Mouse (Mus musculus): ENCODE data around the gene Slc13a5. TPM values are rescaled to one million over a fixed set of nuclear protein-coding genes. Genes with fewer than 3 reads are reported as not detected.

The Slc13a5 gene
- total RNA-seq, 2 experiments from 2014 or later: 9.9 to 12.2 TPM

DNA sequence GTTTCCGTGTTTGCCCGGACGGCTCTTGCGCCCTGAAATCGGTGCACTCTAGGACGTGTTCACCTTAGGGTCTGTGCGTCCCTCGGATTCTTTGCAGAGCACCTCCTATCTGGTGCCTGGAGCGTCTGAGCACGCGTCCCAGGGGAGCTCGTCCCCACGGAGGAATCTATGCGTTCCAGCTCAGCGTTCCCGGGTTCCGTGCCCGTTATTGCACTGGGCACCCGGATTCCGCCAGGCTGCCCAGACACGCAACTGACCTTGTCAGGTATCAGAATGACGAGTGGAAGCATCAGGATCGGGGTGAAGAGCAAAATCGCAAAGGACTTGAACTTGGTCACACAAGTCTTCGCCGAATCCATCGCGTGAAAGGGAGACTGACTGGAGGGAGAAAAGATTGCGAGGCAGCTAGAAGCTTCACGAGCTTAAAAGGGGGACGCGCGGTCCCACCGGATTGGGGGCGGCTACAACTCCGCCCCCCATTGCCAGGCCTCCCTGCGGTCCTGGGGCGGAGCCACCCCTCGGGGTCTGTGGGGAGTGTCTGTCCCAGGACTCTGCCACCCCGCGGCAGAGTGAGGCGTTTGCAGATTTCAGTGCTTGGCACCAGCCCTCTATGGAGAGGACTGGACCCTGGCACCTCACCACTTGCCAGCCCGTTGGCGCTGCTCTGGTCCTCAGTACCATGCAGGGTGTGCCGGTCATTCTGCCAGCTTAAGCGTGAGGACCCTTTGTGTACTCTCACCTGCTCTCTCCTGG is 639 bp downstream of the Slc13a5 start:
- DNase-seq (ENCODE audit: extremely low spot score in 1 of 2, low spot score in 1 of 2): peak; percentile 39 to 42

DNA sequence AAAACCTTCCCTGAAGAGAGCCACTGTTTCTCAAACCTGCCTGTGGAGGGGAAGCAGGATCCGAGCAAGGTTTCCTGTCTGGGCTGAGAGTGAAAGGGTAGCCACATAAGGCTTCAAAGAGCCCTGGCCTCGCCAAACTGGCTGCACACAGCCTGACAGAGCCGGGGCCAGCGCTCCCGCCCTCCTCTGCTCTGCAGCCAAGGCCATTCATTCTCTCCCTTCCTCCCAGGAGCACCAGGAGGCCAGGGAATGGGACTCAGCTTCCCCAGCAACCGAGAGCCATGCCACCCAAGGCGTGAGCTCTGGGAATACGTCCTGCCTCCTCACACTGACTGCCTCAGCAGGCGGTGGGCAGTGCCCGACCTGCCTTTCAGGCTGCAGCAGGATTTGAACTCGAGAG is 1.5 kb downstream of the Slc13a5 start:
- peak in 1 of 2 experiments; percentile 20 for DNase-seq (ENCODE audit: extremely low spot score in 1 of 2, low spot score in 1 of 2)

DNA sequence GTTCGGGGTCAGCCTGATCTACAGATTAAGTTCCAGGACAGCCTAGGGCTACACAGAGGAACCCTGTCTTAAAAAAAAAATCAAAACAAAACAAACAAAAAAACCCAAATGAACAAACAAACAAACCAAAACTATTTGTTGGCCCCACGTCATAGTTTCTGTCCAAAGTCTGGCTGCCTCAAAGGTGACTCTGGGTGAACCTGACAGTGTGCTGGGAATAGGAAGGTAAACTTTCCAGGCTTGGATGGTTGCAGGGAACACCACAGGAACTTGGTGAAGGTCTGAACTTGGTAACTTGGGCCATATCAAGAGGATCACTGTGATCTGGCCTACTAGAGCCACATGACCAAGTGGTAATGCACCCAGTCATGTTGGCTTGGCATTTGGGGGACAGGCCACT is 10.6 kb downstream of the Slc13a5 start:
- no peak for DNase-seq (ENCODE audit: extremely low spot score in 1 of 2, low spot score in 1 of 2)

DNA sequence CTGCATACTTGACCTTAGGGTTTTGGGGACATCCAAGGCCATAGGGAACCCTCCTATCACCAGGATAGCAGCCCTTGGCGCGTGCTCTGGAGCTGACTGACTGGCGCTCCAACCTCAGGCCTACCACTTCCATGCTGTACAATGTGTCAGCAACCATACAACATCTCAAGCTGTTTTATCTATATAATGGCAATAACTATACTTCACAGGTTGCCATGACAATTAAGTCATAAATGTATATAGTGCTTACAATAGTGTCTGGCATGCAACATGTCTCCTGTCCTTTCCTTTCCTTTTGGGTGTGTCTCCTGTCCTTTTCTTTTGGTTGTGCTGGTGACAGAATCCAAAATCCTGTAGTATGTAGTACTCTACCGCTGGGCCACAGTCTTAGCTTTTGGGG is 11.4 kb downstream of the Slc13a5 start:
- no peak for DNase-seq (ENCODE audit: extremely low spot score in 1 of 2, low spot score in 1 of 2)

DNA sequence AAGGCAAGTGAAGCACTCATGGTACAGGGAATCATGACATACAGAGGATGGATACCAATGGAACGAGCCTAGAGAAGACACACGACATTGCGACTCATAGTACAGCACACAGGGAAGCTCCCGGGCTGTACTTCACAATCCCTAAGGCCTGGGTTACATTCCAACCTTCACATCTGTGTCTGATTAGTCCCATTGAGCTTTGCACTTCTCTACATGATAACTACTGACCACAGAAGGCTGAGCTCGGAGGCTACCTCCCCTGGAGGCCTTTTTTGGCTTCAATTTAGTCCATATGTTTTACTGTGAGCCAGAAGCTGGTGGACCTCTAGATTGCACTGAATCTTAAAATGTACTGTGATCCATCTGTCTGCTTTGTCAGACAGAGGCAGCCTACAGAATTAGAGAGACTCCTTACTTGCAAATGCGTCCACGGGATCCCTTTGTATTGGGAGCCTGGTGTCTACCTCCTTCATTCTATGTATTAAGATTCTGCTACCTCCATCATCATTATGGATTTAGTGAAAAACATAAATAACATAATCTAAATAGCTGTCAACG is 21.7 kb downstream of the Slc13a5 start:
- no peak for DNase-seq (ENCODE audit: extremely low spot score in 1 of 2, low spot score in 1 of 2)

DNA sequence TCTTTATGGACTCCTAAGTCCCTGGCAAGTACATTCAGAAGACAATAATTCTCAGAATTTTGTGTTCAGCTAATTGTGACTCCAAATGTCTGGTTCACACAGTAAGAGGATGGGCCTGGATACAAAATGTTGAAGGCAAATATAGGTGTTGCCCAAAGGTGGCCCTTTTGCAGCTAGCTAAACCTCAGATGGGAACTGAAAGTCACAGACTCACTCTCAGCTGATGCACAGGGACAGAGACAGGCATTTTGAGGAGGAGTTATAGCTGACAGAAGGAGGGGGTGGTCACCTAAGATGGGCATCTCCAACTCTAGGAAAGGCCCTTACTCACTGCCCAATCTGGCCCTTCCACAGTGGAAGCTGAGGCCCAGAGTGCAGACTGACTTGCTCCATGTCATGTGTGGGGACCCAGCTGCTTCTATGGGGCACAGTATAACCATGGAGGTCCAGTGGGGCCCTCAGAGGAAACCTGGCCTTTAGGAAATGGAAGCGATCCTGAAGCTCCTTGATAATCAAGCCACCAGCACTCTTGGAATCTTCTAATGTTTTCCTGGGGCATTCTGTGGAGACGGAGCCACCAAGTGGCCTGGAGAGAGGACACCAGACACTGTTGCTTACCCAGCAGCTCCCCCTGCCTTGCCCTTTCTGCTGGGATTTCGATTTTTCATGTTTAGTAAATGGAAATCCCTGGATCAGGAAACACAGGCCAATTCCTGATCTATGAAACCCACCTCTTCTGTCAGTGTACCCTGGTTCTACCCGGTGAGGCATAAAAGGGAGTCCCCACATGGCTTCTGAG is 26.8 kb downstream of the Slc13a5 start:
- DNase-seq (ENCODE audit: extremely low spot score in 1 of 2, low spot score in 1 of 2): no peak

DNA sequence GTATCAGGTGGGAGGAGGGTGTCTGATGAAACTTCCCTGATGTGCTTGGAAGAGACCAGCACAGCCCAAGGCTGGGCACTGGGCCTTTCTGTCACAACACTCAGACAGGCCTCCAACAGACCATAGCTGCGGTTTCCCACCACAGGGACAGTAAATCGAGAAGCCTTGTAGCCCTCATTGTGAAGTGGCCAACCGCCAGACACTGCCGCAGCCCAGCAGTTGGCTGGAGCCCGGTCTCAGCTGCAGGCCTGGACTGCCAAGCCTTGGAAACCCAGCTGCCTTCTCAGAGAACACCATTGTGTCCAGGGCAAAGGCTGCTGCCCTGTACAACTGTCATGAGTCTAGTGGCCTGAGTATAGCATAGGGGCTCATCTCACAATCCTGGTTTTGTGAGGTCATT is 33.0 kb downstream of the Slc13a5 start:
- peak in 1 of 2 experiments; percentile 24 for DNase-seq (ENCODE audit: extremely low spot score in 1 of 2, low spot score in 1 of 2)

DNA sequence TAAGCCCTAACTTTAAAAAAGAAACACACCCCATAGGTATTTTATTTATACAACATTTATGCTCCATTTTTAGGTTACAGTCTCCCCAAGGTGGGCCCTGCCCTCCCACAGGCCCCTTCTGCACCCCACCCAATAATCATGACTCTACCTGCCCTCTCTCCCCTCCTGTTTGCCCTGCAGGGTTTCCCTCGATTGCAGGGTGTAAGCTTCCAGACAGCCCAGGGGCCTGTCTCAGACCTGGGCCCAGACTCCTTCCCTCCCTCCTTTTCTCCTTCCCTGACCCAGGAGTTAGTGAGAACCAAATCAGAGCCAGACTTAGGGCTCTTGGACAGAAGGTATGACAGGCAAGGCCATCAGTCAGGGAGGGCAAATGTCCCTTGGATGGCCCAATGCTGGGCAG is 34.0 kb downstream of the Slc13a5 start:
- no peak for DNase-seq (ENCODE audit: extremely low spot score in 1 of 2, low spot score in 1 of 2)

DNA sequence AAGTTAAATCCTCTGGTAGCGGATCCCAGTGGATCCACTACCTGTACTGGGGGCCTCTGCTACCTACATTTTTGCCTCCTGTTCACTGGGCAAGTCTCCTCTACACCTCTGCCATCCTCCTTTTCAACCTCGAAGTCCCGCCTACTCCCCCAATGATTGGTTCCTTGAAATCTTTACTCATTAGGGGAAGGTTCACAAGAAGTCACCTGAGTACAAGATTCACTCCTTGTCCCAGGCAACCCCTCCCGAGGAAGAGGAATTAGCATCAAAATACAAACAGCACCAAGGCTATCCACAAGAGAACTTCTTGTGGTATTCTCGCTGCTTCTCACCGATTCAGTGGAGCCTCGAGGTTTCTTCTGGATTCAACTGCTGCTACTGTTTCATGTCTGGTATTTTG is 35.0 kb downstream of the Slc13a5 start:
- no peak for DNase-seq (ENCODE audit: extremely low spot score in 1 of 2, low spot score in 1 of 2)

DNA sequence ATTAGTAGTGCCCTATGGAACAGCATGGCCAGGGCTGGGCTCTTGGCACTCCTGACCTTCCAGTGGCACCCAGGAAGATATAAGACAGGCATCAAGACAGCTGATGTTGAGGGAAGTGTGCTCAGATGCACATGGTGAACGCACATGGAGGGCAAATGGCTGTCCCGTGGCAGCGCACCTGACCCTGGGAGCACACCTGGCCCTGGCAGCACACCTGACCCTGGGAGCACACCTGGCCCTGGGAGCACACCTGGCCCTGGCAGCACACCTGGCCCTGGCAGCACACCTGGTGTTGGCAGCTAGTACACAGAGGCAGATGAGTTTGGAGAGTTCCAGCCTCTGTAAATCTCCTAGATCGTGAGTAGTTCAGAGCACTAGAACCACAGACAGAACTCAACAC is 38.5 kb downstream of the Slc13a5 start:
- DNase-seq (ENCODE audit: extremely low spot score in 1 of 2, low spot score in 1 of 2): no peak

DNA sequence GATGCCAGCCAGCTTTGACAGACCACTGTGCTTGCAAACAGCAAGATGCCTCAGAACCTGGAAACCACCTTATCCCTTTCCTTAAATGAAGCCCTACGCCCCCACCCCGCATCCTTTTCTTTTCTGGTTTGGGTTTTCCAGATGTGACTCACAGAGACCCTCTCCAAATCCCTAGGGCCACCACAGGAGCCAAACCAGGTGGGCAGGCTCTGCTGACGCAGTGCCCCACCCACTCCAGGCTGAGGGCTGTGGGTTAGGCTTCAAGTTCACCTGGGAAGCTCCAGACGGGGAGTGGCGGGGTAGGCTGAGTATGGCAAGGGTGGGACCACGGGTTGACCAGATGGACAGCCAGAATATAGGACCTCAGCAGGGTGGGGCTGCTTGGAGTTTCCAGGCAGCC is 40.1 kb downstream of the Slc13a5 start:
- DNase-seq (ENCODE audit: extremely low spot score in 1 of 2, low spot score in 1 of 2): no peak

DNA sequence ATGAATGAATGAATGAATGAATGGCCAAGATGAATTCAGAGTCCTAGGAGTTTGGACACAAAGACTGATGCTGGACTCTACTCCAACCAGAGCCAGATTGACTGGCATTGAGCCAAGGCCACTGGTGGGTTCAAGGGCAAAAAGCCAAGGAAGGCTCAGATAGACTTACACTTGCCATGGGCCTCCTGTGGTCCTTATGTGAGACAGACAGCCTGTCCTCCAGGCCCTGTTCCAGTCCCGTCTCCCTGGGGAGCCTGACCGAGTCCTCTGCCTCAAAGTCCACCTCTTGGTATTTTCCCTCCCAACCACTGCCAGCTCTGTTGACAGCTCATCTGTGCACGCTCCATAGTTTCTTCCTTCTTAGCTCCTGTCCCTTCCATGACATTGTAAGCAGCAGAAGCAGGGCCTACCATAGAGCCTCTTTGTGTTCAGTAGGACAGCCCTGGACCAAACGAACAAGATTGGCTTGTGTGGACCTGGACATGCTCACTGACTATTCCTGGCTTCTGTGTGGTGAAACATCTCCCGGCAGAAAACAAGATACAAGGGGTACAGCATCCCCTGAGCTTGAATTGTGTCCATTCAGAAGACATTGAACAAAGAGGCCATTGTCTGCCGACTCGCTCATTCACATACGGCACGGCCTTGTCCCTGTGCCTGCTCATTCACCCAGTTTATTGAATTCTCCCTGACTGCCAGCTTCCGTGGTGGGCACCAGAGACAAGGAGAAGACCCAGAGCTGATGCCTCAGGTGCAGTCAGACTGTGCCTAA is 40.8 kb downstream of the Slc13a5 start:
- no peak for DNase-seq (ENCODE audit: extremely low spot score in 1 of 2, low spot score in 1 of 2)

DNA sequence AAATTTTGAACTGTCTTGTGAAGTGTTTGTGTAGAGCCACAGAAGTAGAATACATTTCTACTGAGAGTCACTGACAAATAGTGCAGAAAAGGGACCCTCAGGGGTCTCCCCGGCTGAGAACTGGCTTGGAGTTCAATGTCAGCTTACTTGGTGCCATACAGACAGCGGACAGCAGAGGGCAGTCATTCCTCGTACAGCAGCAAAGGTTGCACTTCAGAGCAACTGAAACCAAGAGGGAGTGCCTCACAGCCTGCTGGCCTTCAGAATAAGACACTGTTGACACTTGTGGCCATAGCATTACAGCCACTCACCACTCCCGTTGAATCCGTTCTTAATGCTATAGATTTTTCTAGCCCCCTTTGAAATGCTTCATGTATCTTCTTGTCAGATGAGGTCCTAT is 42.2 kb downstream of the Slc13a5 start:
- DNase-seq (ENCODE audit: extremely low spot score in 1 of 2, low spot score in 1 of 2): peak; percentile 78 to 95

DNA sequence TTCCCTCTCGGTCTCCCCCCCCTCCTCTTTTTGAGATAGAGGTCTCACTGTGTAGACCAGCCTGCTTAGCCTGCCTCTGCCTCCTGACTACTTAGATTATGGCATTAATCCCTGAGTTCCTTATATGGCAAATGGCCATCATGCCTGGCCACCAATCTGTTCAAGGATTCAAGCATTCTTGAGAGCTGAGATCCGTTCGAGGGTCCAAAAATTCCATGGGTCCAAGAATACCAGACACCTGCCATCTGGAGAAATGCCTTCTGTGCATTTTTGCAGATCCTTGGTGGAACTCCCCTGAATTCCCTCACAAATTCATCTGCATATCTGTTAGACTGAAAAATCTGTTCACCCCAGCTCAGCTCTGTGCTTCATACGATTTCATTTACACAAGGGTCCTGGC is 43.6 kb downstream of the Slc13a5 start:
- DNase-seq (ENCODE audit: extremely low spot score in 1 of 2, low spot score in 1 of 2): no peak

DNA sequence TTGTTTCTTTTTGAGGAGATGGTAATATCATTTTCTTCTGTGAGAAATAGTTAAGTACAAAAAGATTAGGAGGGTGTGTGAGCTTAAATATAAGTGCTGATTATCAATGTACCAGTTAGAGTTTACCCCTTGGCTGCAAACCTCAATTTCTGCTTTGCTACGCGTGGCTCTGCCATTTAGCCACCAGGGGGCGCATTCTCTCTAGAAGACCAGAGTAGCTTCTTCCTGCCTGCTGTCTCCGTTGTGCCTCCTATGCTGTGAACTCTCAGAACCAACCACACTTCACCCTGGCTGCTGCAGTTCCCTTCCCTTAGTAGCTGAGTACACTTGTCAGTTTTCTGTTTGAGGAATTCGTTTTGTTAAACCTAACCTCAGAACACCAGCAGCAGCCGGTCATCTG is 45.7 kb downstream of the Slc13a5 start:
- DNase-seq (ENCODE audit: extremely low spot score in 1 of 2, low spot score in 1 of 2): peak; percentile 46 to 76

DNA sequence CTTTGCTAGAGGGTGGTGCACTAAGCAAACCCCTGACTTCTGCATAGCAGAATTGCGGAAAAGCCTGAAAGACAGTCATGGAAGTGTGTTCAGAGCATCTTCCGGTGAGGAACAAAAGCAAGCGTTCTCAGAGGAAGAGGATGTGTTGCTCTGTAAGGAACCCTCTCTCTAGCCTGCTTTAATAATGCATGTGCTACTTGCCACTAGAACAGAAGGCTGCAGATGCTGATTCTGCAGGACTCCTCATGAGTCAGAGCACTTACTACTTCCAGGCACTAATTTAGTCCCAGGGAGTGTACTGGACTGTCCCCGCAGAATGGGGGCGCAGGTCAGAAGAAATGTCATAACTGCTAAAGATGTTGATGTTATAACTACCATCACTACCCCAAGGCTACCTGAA is 49.9 kb downstream of the Slc13a5 start:
- DNase-seq (ENCODE audit: extremely low spot score in 1 of 2, low spot score in 1 of 2): no peak

DNA sequence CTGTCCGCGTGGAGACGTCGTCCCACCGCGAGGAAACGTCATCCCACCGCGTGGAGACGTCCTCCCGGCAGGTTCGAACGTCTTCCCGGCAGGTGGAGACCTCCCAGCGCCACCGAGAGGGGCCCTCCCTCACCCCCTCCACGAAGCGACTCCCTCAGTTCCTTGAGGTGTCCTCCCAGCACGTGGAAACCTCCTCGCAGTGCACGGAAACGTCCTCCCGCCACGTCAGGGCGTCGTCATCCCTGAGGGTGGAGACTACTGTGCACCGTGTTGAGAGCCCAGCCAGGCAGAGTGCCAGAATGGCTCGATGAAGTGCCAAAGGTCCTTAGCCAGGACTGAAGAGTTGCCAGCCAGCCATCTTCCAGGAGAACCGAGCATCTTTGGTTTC is 51.6 kb downstream of the Slc13a5 start, which contains the start of gene Med31:
Med31 (minus strand) TSS at position 183 of the 388 bp plus-strand sequence.
- peak; percentile 63 to 71 for DNase-seq (ENCODE audit: extremely low spot score in 1 of 2, low spot score in 1 of 2)

DNA sequence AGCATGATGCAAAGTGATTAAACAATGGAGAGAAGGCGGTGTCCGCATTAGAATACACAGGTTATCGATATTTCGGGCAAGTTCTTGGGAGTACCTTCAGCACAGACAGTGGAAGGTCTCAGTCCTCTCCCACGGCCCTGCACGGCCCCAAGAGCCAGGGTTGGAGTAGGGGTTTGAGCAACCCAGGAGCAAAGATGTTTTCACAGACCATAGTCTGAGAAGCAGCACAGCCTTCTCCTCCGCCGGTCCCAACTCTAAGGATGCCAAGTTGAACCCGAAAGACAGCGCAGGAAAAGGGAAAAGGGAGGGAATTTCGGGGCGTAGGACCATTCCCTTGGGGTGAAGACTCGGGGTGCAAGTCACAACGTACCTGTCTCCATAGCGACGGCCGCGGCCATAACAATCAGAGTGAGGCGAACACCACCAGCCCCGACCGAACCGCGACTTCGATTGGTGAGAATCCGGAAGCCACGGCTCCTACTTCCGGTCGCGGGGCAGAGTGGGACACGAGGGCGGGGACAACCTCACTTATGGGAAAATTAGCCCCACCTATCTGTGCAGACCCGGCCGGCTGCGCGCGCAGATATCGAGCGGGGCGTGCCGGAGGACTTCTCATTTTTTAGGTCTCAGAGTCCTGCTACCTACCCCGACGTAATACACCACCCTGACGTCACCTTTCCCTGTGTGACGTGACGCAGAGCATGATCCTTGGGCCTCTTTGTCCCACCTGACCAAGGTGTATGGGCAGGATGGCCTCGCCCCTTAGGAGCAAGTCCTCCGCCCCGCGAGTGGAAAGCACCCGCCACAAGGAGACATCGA is 52.2 kb downstream of the Slc13a5 start:
- DNase-seq (ENCODE audit: extremely low spot score in 1 of 2, low spot score in 1 of 2): peak; percentile 81 to 88

DNA sequence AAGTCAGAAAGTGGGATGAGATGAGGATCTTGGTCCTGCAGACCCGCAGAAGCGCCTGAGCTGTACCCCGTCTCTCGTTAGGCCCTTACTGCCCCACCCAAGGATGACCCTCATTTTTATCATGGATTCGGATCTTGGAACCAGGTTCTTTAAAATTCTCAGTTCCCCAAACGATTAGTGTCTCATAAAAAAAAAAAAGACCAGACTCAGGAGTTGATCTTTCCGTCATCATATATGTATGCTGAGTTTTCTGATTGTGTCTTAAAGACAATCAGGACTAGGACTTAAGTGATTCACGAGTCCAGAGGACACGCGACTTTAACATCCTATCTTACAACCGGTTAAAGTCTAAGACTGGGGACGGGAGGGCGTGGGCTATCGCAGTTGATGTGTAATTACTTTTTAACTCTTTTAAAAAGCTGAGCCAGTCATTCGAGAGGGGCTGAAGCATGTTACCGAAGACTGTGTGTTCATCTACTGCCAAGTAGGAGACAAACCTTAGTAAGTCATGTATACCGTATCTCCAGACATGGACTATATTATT is 59.1 kb downstream of the Slc13a5 start:
- no peak for DNase-seq (ENCODE audit: extremely low spot score in 1 of 2, low spot score in 1 of 2)
